Mouse (Mus musculus): ENCODE results near the gene Hnrnpf.

GRCm38 (mm10) chr6:117881229-117881628, 18.9 kb upstream of the Hnrnpf start:
- TF ChIP-seq CTCF (conservative IDR thresholded peaks at IDR 0.05; ENCODE audit: low read length) (no peak), NANOG (IDR thresholded peaks at IDR 0.05; ENCODE audit: borderline replicate concordance, low read length) (no peak; the same call in 1 of the 2 replicates)
